Mouse (Mus musculus): ENCODE data around the gene Ythdc1.

DNA sequence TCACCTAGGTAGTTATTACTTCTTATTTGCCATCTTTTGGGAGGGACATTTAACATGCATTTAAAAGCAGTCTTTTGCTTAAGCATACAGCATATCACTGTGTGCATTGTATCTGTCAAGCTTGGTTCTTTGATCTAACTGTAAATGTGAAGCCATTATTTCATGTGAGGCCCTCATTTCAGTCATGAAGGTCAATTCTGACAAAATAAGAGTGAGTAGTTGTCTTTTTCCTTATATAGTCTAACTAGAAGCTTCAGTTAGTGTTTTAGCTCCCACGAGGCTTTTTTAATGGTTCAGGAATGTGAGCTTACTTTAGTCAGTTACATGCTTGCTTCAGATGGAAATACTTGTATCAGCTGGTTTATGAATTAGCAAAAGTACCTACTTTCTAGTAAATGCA is 34.1 kb downstream of the Ythdc1 start:
- TF ChIP-seq USF1 (IDR thresholded peaks at IDR 0.05; ENCODE audit: low read depth) (no peak), POLR2A (IDR thresholded peaks at IDR 0.05; ENCODE audit: insufficient read length, low read depth) (no peak), MAX (IDR thresholded peaks at IDR 0.05; ENCODE audit: low read depth) (no peak), MYOG (IDR thresholded peaks at IDR 0.05; ENCODE audit: control insufficient read depth in 1 of 3, insufficient read depth in 1 of 3, insufficient read length in 2 of 3, low read depth in 2 of 3) (no peak), MYOD1 (IDR thresholded peaks at IDR 0.05; ENCODE audit: control insufficient read depth in 1 of 3, insufficient read length in 2 of 3, low read depth in 2 of 3) (no peak), POLR2AphosphoS2 (IDR thresholded peaks at IDR 0.05; ENCODE audit: insufficient read length, low read depth) (no peak), TCF12 (IDR thresholded peaks at IDR 0.05; ENCODE audit: insufficient read depth, poor library complexity, severe bottlenecking) (no peak), CEBPB (IDR thresholded peaks at IDR 0.05; ENCODE audit: insufficient read depth, poor library complexity, severe bottlenecking) (no peak), TCF3 (IDR thresholded peaks at IDR 0.05; ENCODE audit: insufficient read length, low read depth) (no peak), SRF (IDR thresholded peaks at IDR 0.05; ENCODE audit: control insufficient read depth, insufficient read length, low read depth) (no peak)
